Mouse (Mus musculus) MEL (cell line): ENCODE data around the gene Yjefn3.

Experiments used
- CTCF ChIP-seq, 3 experiments: IDR thresholded peaks in 2 of 3; conservative IDR thresholded peaks in 1 of 3; 2 replicates each; pipeline ENCODE4 v1.5.1; 2011 to 2012; ENCODE audit warnings: low read length in 3 of 3, low read depth in 2 of 3, mild to moderate bottlenecking in 2 of 3, improper control_type of control experiment in 1 of 3, inconsistent platforms in 1 of 3, mixed read lengths in 1 of 3, moderate library complexity in 1 of 3; ENCODE audit not compliant: control insufficient read depth in 1 of 3, insufficient read depth in 1 of 3, poor library complexity in 1 of 3, severe bottlenecking in 1 of 3
- ELF1 ChIP-seq: IDR thresholded peaks from 2 replicates; pipeline ENCODE4 v1.6.1; 2014; ENCODE audit warnings: low read depth, mild to moderate bottlenecking, inconsistent platforms, low read length, improper control_type of control experiment, moderate library complexity
- EP300 ChIP-seq, 2 experiments: IDR thresholded peaks; 2 replicates each; pipeline ENCODE4 v1.6.1; 2011; ENCODE audit warnings: improper control_type of control experiment in 2 of 2, low read length in 2 of 2, low read depth in 1 of 2, mild to moderate bottlenecking in 1 of 2
- MAX ChIP-seq: IDR thresholded peaks from 2 replicates; pipeline ENCODE4 v1.6.1; 2011; ENCODE audit warnings: low read length, improper control_type of control experiment
- MAZ ChIP-seq: IDR thresholded peaks from 2 replicates; pipeline ENCODE4 v1.6.1; 2012; ENCODE audit warnings: low read depth, mild to moderate bottlenecking, inconsistent platforms, low read length, improper control_type of control experiment
- MYC ChIP-seq: IDR thresholded peaks from 2 replicates; pipeline ENCODE4 v1.6.1; 2011; ENCODE audit warnings: low read depth, mild to moderate bottlenecking, low read length, improper control_type of control experiment, moderate library complexity
- POLR2A ChIP-seq, 2 experiments: IDR thresholded peaks; 2 replicates each; pipeline ENCODE4 v1.6.1; 2011 to 2012; ENCODE audit warnings: low read length in 2 of 2, mild to moderate bottlenecking in 2 of 2, control low read depth in 1 of 2, improper control_type of control experiment in 1 of 2, low read depth in 1 of 2, moderate library complexity in 1 of 2; ENCODE audit not compliant: control insufficient read depth in 1 of 2, insufficient read depth in 1 of 2, poor library complexity in 1 of 2
- POLR2AphosphoS5 ChIP-seq: IDR thresholded peaks from 2 replicates; pipeline ENCODE4 v1.6.1; 2012; ENCODE audit warnings: low read depth, borderline replicate concordance, mild to moderate bottlenecking, inconsistent platforms, low read length, moderate library complexity, mixed read lengths
- SIN3A ChIP-seq: IDR thresholded peaks from 2 replicates; pipeline ENCODE4 v1.6.1; 2012; ENCODE audit warnings: low read length, improper control_type of control experiment, inconsistent platforms
- TAL1 ChIP-seq: IDR thresholded peaks from 2 replicates; pipeline ENCODE4 v1.6.1; 2012; ENCODE audit warnings: mild to moderate bottlenecking, inconsistent platforms, low read length, moderate library complexity, mixed read lengths
- TCF12 ChIP-seq: IDR thresholded peaks from 2 replicates; pipeline ENCODE4 v1.6.1; 2014; ENCODE audit warnings: low read depth, mild to moderate bottlenecking, inconsistent platforms, low read length, improper control_type of control experiment, moderate library complexity
- USF1 ChIP-seq: IDR thresholded peaks from 2 replicates; pipeline ENCODE4 v1.6.1; 2014; ENCODE audit warnings: low read depth, mild to moderate bottlenecking, inconsistent platforms, low read length, improper control_type of control experiment, moderate library complexity
- ZC3H11A ChIP-seq: IDR thresholded peaks from 2 replicates; pipeline ENCODE4 v1.6.1; 2012; ENCODE audit warnings: low read depth, mild to moderate bottlenecking, inconsistent platforms, low read length, improper control_type of control experiment

GRCm38 (mm10) chr8:69906260-69906659 is 3.7 kb upstream of the Yjefn3 start:
- TF ChIP-seq POLR2A (IDR thresholded peaks at IDR 0.05; ENCODE audit: control insufficient read depth in 1 of 2, insufficient read depth in 1 of 2, low read depth in 1 of 2, low read length in 2 of 2, poor library complexity in 1 of 2) (peak in 1 of 2 experiments; percentile 23; a peak in 1 of 4 replicates), CTCF (IDR thresholded peaks at IDR 0.05 in 2 of 3, conservative IDR thresholded peaks at IDR 0.05 in 1 of 3; ENCODE audit: control insufficient read depth in 1 of 3, insufficient read depth in 1 of 3, low read depth in 2 of 3, low read length in 3 of 3, poor library complexity in 1 of 3, severe bottlenecking in 1 of 3) (no peak), SIN3A (no peak), ZC3H11A (no peak), MAX (no peak), EP300 (IDR thresholded peaks at IDR 0.05; ENCODE audit: low read depth in 1 of 2, low read length in 2 of 2) (no peak), MYC (no peak), POLR2AphosphoS5 (no peak), ELF1 (no peak), TAL1 (no peak), TCF12 (no peak), MAZ (no peak), USF1 (no peak)
